Comparison of ENCODE assay signal across 29 mouse cellular contexts in the genomic region with DNA sequence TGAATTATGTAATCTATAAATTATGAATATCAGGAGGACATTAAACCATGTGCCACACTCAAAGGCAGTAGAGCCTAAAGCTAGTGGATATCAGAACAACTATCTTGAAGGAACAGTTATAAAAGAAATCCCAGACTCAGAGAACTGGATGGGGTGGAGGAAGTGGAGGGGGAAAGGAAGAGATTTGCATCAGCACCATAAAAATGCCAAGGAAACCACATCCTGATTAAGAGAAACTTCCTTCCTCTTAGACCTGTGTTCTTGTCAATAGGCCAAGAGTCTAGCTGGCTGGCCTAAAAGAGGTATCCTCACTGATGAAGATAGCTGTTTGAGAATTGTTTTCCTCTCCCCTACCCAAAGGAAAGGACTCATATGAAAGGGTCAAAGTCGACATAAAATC. TPM values are rescaled to one million over a fixed set of nuclear protein-coding genes. Genes with fewer than 3 reads are reported as not detected.
"Had no signal": no experiment of that assay in that cellular context is flagged by ENCODE, and none has a peak within 500 bp of the region (broad histone marks: within the 10 kb centered on the region; RNA-seq: fewer than 3 reads in every experiment).

No protein-coding gene starts in this region.

- H3K27me3 ChIP-seq: limb, embryonic 13.5 days; liver, embryonic 12.5 days; liver, embryonic 15.5 days; lung, embryonic 15.5 days; midbrain, embryonic 12.5 days; midbrain, embryonic 15.5 days; neural tube, embryonic 12.5 days; neural tube, embryonic 15.5 days had no signal

- H3K36me3 ChIP-seq: limb, embryonic 13.5 days; liver, embryonic 12.5 days; liver, embryonic 15.5 days; lung, embryonic 15.5 days; midbrain, embryonic 12.5 days; midbrain, embryonic 15.5 days; neural tube, embryonic 12.5 days; neural tube, embryonic 15.5 days had no signal

- H3K4me2 ChIP-seq: limb, embryonic 13.5 days; liver, embryonic 12.5 days; liver, embryonic 15.5 days; lung, embryonic 15.5 days; midbrain, embryonic 12.5 days; midbrain, embryonic 15.5 days; neural tube, embryonic 12.5 days; neural tube, embryonic 15.5 days had no signal

- H3K4me1 ChIP-seq: limb, embryonic 13.5 days; liver, embryonic 12.5 days; liver, embryonic 15.5 days; lung, embryonic 15.5 days; midbrain, embryonic 12.5 days; midbrain, embryonic 15.5 days; neural tube, embryonic 12.5 days; neural tube, embryonic 15.5 days had no signal

- H3K9me3 ChIP-seq: limb, embryonic 13.5 days; liver, embryonic 12.5 days; liver, embryonic 15.5 days; lung, embryonic 15.5 days; midbrain, embryonic 12.5 days; midbrain, embryonic 15.5 days; neural tube, embryonic 12.5 days; neural tube, embryonic 15.5 days had no signal

- ATAC-seq: liver, embryonic 12.5 days; midbrain, embryonic 15.5 days had no signal

- DNase-seq: kidney, adult 18-20 months; kidney, postnatal 14 days; kidney, postnatal 4 days; left cerebral cortex, postnatal 4 days; liver; lung, adult 18-20 months; lung, postnatal 10 days; lung, postnatal 36 days; right cerebral cortex, adult 18-20 months; right cerebral cortex, postnatal 14 days; right cerebral cortex, postnatal 4 days; thymus, adult 2 months; thymus, postnatal 14 days; thymus, postnatal 4 days had no signal

- H3K27ac ChIP-seq: limb, embryonic 13.5 days; liver, embryonic 12.5 days; liver, embryonic 15.5 days; lung, embryonic 15.5 days; midbrain, embryonic 12.5 days; midbrain, embryonic 15.5 days; neural tube, embryonic 12.5 days; neural tube, embryonic 15.5 days; stomach, postnatal 0 days had no signal

- H3K9ac ChIP-seq: limb, embryonic 13.5 days; liver, embryonic 12.5 days; liver, embryonic 15.5 days; lung, embryonic 15.5 days; midbrain, embryonic 12.5 days; midbrain, embryonic 15.5 days; neural tube, embryonic 12.5 days; neural tube, embryonic 15.5 days had no signal

- H3K4me3 ChIP-seq: limb, embryonic 13.5 days; liver, embryonic 12.5 days; liver, embryonic 15.5 days; lung, embryonic 15.5 days; midbrain, embryonic 12.5 days; midbrain, embryonic 15.5 days; neural tube, embryonic 12.5 days; neural tube, embryonic 15.5 days had no signal

RNA-seq across cellular contexts. Expression of gene Gm815, which starts 28.6 kb away (rescaled TPM):
- total RNA-seq: layer of hippocampus, adult 18-20 months; layer of hippocampus, postnatal 14 days; left cerebral cortex, adult 8-10 months; left cerebral cortex, postnatal 14 days; left cerebral cortex, postnatal 4 days had no signal
- polyA plus RNA-seq: kidney, embryonic 14.5 days; limb, embryonic 13.5 days; liver, embryonic 12.5 days; liver, embryonic 15.5 days; lung, embryonic 15.5 days; midbrain, embryonic 12.5 days; midbrain, embryonic 15.5 days; neural tube, embryonic 12.5 days; neural tube, embryonic 15.5 days; stomach, embryonic 14.5 days; stomach, postnatal 0 days; thymus, adult 2 months had no signal
